Comparison of ENCODE assay signal across 18 mouse cellular contexts in genomic region chr3:66656458-66656857, GRCm38 (mm10).
"Had no signal": no experiment of that assay in that cellular context is flagged by ENCODE, and none has a peak within 500 bp of the region (broad histone marks: within the 10 kb centered on the region; RNA-seq: fewer than 3 reads in every experiment).

No protein-coding gene starts in this region.

- H3K27ac ChIP-seq: limb, embryonic 12.5 days; limb, embryonic 15.5 days; midbrain, embryonic 10.5 days; midbrain, embryonic 13.5 days had no signal

- ATAC-seq: inflammation-experienced regulatory T-cells, adult 6 months; intestine, embryonic 16.5 days; midbrain, embryonic 13.5 days; midbrain, embryonic 16.5 days had no signal

- DNase-seq: kidney, adult 18-20 months; kidney, adult 9 months; kidney, postnatal 14 days; kidney, postnatal 4 days; left cerebral cortex, postnatal 4 days; lung, adult 2 months; lung, postnatal 14 days; lung, postnatal 4 days; thymus, adult 18-20 months; thymus, postnatal 36 days had no signal

- H3K4me1 ChIP-seq: limb, embryonic 12.5 days; limb, embryonic 15.5 days; midbrain, embryonic 10.5 days; midbrain, embryonic 13.5 days had no signal

- H3K27me3 ChIP-seq: limb, embryonic 12.5 days; limb, embryonic 15.5 days; midbrain, embryonic 13.5 days had no signal

- H3K9me3 ChIP-seq: limb, embryonic 12.5 days; limb, embryonic 15.5 days; midbrain, embryonic 10.5 days; midbrain, embryonic 13.5 days had no signal

- H3K4me2 ChIP-seq: limb, embryonic 12.5 days; limb, embryonic 15.5 days; midbrain, embryonic 13.5 days had no signal

- H3K9ac ChIP-seq: limb, embryonic 12.5 days; limb, embryonic 15.5 days; midbrain, embryonic 13.5 days had no signal

- H3K4me3 ChIP-seq: limb, embryonic 12.5 days; limb, embryonic 15.5 days; midbrain, embryonic 10.5 days; midbrain, embryonic 13.5 days; myocyte had no signal

- H3K36me3 ChIP-seq: limb, embryonic 12.5 days; limb, embryonic 15.5 days; midbrain, embryonic 10.5 days; midbrain, embryonic 13.5 days had no signal
